Mouse (Mus musculus) layer of hippocampus, adult 6 months (tissue): ENCODE measurements around the gene Stx19. TPM values are rescaled to one million over a fixed set of nuclear protein-coding genes. Genes with fewer than 3 reads are reported as not detected.

Source experiments
- long read RNA-seq, 2 experiments: library from polyadenylated mRNA; unstranded; transcript quantifications; one replicate each; pipeline ENCODE4 v2.0.0; 2019 to 2020
- microRNA-seq: library from miRNA; unstranded; fragments of <30 nt; microRNA quantifications from one replicate; pipeline ENCODE4 v1.2.0, GENCODE M21; 2020
- polyA plus RNA-seq: library from polyadenylated mRNA; unstranded; fragments of <200 nt; fragmentation: Nextera tagmentation; gene quantifications from 2 replicates; pipeline ENCODE4 v1.2.3, GENCODE M21; 2021

Stx19 gene
- 0.06 TPM in 1 of 2 replicates, not detected in the other for polyA plus RNA-seq
- long read RNA-seq, experiment 1, result 0 reads
- long read RNA-seq, experiment 2, result 0 reads

DNA sequence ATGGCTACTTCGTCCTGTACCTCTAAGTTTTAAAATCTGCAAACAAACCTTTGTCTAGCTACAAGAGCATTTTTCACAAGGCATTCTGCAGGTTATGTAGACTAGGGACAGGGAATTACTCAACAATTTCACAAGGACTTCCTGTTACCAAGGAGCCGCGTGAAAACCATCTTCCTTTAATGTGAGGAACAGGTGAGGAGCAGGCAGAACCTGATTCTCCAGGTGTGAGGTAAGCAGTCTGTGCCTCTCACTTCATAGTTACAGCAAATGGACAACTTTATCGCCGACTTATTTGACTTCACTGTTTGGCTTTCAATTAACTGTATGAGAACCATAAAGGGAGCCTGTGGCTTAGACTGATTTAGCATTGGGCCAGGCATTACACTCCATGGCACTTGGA, at the start of gene Stx19:
Stx19 (plus strand) TSS at position 186 of the 400 bp plus-strand sequence.

DNA sequence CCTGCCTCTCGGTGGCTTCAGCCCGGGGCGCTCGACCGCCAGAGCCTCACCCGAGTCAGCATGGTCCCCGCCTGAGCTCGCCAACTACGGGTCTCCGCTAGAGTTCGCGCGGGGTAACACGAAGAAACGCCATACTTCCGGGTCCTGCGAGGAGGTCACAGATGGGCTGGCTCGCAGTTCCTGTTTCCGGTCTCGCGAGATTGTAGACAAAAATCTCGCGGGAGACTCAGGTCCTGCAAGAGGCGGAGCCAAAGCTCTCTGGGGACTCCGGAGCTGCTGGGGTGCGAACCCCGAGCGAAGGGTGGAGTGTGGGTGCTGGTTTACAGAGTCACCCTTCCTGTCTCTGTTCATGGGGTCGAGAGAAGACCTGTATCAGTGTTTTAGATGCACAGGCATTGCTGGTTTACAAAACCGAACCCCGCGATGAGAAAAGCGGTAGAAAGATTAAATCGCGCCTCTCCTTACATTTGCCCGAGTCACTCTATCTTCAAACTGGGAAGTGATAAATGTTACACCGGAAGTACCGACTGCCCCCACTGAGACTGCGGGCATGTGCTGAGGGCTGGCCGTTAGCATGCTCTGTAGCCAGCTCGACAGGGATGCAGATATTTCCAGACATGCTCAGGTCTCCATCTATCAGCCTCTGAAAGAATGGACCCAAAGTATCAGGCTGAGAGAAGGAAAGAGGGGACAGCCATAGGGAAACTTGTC, 27.7 kb upstream of the Stx19 start, which contains the start of gene Nsun3:
Nsun3 (minus strand) TSS at position 198 of the 711 bp plus-strand sequence.

DNA sequence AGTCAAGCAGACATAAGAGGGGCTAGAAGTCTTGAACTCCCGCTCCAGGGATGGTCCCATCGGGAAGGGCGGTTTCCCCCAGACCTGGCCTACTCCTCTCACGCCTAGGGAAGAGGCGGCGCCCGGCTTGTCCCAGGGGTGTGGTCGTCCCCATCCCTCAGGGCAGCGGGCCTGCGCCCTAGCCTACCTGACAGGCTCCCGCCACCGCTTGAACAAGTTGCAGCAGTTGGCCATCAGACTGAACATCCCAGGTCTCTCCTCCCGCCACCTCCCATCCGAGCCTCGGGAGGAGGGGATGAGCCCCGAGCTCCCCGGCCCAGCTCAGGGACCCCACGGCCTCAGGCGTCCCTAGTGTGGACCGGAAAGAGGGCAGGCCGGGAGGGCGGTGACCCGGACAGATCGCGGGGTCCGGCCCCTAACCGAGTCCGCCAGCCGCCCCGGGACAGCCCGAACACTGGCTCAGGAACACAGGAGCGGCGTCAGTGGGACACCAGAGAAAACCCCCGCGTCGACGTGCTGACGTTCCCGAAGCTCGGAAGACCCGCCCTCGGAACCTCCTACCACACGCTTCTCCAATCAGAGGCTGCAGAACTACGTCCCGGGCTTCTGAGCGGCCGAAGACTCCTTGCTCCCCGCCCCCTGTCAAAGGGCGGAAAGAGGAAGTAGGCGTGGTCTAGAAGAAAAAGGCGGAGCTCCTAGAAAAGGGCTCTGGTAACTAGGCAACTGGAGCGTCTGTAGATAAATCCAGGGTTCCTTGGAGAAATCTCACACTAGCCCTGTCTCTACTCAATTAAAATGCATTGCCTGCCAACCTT, 32.2 kb downstream of the Stx19 start, which contains the start of gene Arl13b:
Arl13b (minus strand) TSS at position 543 of the 815 bp plus-strand sequence.

DNA sequence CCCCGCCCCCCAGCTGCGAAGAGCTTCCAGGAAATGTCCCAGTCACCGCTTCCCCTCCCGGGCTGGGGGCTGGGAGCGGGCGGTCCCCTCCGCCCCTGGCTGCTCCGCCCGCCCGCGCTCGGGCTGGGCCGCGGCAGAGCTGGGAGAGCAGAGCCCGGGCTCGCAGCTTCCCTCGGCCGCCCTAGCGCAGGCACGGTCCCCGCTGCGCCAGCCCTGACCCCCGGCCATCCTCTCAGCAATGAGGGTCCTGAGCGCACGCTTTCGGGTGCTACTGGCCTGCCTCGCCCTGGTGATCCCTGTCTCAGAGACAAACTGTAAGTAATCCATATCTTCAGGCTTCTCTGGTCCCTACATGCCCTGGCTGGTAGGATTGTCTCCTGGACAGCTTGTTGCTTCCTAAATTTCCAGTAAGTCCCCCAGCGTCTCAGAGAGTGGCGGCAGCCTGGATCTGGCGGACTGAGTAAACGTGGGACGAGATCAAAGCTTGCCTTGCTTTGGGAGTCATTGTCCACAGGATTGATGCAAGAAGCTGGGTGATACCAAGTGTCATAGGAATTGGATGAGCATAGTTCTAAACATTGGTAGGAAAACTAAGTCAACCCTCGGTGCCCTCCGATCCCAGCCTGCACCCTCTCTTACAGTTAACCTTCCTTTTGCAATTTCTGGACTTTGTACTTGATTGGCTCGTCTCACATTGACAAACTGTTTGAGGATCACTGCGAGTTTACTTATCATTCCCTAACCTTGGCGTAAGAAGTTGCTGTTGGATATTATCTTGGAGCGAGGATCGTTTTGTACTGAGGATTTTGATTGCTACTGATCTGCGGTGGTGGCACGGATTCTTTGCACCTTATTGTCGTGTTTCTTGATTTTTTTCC, 40.0 kb downstream of the Stx19 start, which contains the start of gene Pros1:
Pros1 (plus strand) TSS at position 117 of the 878 bp plus-strand sequence.

Small RNAs within 50 kb of the gene (microRNA-seq; reads per million reads assigned to microRNA genes)
- gene Gm25986, result not detected

Other genes with a start within 250 kb of the Stx19 start
- gene Nsun3, start 27.9 kb upstream of the Stx19 start, polyA plus RNA-seq, result 6.5 and 6.7 TPM in 2 replicates
- 9.2 and 10.2 TPM in 2 replicates for gene Arl13b, start 32.4 kb downstream of the Stx19 start, polyA plus RNA-seq
- 13.2 and 13.5 TPM in 2 replicates for gene Pros1, start 39.6 kb downstream of the Stx19 start, polyA plus RNA-seq